Mouse (Mus musculus) A20 (cell line): Measurements from ENCODE around the gene Gpr158.

Experiments
- DNase-seq: peaks from one replicate; pipeline ENCODE4 v3.0.0-alpha.2; 2011; ENCODE audit warnings: low read depth, low spot score

Gene Gpr158

DNA sequence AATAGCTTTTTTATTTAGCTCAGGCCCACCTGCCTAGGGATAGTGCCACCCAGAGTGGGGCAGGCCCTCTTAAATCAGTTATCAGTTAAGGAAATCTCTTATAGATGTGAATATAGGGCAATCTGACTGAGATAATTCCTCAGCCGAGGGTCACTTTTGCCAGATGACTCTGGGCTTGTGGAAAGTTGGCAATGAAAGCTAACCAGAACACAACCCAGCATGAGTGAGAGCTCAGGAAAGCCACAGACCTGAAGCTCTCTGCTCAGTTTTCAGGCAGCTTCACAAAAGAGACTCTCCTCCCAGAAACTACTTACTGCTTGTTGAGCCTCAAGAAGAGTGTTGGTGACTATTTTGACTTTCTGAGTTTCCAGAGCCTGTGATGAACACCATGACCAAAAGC lies 264.8 kb downstream of the Gpr158 start:
- no peak for DNase-seq

DNA sequence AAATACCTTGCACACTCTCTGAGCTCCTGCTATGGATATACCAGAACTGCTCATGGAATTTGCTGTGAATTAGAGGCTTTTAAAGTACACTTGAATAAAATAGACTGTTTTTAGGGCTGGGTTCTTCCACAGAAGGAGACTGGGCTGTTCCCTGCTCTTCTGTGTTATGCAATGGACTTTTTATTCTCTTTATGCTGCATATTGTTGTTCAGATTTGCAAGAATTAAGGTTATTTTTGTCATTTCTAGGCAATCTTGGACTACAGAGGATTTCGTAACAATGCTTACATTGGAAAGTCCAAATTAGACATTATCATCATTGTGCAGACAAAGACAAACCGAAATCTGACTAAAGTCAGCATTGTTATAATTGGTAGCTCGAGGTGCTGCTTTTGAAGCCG lies 298.4 kb downstream of the Gpr158 start:
- DNase-seq: no peak

DNA sequence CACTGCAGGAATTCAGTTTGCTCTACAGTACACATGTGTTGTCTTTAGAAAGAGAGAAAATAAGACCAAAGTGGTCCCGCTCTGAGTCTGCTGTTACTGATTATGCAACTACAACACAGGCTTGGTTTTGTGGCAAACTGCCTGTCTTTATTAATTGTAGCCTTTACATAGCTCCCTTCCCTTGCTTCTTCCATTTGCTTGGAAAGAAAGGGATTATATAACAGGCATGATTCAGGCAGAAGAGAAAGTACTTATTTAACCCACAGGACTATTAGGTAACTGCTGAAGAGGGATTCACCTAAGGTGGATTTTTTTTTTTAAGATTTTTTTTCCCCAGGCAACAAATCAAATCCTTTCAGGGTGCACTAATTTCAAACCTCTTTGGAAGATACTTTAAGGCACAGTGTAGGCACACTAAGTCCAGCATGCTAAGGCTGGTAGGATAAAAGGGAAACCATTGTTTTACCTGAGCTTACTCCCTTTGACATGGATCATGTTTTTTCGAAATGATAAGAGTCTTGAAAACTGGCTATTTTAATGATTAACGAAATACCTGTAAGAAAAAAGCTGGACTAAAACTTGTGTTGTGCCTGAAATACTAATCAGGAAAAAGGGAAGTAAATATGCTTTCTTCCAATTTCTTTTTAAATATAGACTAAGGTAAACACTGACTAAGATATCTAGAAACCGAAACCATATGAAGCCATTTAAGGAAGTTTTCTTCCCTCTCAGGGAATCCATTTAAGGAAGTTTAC lies 308.9 kb downstream of the Gpr158 start:
- DNase-seq: no peak

DNA sequence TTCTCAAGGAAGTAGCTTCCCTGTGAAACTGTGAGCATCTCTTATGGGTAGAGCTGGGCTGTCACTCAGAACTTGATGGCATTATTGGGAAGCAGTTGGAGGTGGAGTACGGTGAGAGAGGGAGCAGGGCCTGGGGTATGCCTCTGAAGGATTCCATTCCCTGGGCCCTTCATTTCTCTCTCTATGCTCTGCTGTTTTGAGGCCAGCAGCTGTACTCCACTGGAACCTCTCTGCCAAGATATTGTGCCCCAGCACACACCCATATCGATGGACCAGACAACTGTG lies 309.4 kb downstream of the Gpr158 start:
- no peak for DNase-seq

DNA sequence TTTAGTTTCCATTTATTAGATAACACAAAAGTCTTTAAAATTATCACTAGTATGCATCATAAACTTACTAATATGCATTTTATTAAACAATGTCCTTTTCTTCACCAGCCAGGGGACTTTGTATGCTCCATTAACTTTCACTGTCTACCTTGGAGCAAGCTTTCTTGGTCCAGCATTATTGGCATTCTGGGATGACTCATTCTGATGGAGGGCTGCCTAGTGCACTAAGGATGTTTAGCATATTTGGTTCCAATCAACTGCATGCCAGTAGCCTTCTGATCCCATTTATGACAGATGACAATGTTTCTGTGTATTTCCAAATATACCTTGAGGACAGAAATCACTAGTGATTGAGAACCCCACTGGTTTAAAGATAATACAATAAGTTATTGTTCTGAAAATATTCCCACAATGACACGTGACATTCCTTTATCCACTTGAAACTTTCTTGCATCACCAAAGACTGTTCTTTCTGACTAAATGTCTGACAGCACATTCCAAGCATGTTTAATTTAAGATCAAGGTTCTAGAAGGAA lies 313.5 kb downstream of the Gpr158 start:
- DNase-seq: no peak

DNA sequence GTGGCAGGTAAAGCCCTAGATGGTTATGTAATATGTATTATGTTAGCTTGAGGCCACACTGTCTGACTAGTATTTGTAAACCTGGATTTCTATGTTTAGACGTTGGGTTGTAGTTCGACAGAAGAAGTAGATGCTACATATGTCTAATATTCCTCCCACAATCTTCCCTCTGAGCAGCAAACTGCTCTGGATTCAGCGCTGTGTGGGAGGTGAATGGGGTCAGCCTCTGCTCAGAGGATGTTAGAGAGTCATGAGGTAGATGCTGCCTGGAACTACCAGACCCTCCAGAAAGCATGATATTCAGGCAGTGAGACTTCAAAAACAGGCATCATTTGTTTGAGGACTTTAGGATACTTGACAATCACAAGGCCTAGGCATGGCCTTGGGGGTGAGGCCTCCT lies 317.4 kb downstream of the Gpr158 start:
- DNase-seq: no peak

DNA sequence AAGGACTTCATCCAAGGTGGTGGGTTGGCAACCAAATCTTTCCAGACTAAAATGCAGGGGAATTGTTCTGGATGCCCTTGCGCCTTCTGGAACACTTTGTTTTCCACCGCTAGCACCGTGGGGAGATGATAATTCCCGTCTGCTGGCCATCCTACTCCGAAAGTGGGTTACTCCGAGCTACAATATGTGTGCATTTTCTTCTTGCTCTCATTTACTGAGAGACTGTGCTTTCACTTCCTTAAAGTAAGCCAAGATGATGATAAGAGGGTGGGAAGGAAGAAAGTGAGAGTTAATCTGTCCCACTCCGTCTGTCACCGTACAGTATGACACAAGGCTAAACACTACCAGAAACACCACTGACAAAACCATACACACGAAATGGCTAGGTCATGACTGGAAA lies 325.8 kb downstream of the Gpr158 start:
- DNase-seq: no peak

DNA sequence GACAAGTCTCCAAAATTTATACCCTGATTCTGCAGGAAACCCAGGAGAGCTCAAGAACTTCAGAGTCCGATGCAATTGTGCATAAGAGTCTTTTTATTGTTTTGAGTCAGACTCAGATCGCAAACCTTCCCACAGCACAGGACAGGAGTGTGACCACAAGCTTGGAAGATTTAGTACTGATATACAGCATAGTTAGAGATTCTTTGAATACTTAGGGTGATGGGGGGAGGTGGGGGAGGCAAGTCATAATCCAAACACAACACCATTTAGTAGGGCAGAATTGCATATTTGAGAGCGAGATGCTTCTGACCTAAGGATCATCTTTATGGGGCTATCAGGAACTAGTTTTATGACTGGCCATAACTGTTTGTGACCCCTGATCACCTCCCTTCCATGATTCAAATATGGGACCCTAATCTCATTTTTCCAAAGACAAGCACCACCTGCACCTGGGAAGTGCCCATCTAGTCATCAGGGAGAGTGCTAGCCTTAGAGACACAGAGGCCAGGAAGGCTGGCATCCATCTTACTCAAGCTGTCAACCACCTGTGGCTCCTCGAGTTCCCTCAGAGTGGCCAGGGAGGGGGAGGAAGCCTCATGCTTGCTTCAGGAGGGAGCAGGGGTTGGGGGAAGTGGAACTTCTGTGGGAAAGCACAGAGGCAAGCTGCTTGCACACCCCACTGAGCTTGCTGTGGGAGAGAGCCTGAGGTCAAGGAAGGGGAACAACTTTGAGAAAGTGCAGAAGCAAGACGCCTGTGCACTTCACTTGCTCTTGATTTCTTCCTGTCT lies 326.7 kb downstream of the Gpr158 start:
- DNase-seq: peak; percentile 1

DNA sequence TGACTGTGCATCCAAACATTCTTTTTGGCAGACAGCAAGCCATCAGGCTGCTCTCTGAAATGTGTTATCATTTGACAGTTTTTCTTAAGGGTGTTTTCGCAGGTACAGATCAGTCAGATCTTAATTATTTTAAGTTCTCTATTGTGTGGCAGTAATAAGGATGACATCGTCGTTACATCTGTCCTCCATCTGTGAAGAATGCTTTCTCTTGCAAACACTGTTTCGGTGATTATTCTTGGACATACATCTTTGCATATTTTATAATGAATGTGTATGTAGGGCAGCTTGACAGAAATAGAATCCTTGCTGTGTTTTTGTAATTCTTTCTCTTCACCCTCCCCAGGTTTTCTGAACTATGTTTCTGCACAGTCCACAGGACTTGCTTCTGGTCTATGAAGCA lies 360.7 kb downstream of the Gpr158 start:
- DNase-seq: no peak

DNA sequence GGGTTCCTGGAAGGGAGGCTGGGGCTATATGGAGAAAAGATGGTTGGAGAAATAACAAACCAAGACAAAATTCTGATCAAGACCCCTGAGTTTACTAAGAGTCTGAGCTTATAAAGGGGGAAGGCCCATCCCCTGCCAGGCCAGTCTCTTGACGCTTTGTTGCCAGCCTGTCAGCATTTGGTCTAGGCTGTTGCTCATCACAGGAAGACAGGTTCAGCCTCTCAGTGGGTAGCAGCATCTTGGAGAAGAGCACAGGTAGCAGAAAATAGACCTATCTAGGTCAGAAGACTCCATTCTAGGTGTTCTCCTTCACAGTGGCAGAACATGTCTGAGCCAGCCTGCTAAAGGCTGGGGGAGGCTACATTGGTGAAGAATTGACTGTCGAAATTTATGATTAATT lies 416.4 kb downstream of the Gpr158 start:
- DNase-seq: no peak

DNA sequence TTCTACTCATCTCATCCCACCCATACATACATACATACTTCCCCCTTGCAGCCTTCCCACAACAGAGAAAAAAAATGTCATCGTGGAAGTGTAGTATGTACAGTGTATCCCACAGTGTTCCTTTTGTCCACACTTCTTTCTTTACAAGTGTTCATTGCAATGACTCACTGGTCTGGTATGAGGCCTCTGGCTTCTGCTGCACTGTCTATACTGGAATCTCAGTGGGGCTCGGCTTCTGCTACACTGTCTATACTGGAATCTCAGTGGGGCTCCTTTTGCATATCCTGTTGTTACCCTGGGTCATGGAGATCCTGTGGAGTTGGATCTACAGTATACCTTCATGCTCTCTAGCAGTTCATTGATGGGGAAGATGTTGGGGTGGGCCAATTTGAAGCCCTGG lies 425.8 kb downstream of the Gpr158 start:
- no peak for DNase-seq

DNA sequence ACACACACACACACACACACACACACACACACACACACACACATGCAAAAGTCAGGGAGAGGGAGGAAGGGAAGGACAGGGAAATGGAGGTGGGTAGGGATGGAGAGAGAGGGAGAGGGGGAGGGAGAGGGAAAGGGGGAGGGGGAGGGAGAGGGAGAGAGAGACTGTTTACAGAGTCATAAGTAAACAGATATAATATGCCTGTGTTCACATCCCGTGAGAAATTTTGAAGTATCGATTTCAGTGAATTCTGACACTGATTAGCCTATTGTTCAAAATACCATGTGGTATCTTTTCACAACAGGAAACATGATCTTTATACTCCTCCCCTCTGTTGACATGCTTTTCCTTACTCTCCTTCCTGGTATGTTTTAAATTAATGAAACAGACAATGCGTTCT lies 432.3 kb downstream of the Gpr158 start:
- no peak for DNase-seq

DNA sequence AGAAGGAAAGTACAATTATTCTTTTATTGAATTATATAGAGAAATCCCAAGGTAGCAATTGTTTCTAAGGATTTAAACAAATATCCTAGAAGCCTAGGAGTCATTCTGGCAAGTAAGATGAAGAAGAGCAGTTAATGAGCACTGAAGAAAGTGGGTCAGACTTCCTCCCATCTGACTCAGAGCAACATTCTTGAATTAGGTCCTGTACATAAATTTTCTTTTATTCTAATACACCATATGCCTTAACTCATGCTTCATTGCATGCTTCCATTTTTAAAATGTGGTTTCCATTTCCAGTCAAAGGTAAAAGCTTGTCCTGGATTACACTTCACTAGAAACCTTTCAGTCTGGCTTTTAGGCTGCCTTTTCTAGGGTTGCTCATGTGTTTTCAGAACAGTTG lies 432.7 kb downstream of the Gpr158 start:
- DNase-seq: no peak

DNA sequence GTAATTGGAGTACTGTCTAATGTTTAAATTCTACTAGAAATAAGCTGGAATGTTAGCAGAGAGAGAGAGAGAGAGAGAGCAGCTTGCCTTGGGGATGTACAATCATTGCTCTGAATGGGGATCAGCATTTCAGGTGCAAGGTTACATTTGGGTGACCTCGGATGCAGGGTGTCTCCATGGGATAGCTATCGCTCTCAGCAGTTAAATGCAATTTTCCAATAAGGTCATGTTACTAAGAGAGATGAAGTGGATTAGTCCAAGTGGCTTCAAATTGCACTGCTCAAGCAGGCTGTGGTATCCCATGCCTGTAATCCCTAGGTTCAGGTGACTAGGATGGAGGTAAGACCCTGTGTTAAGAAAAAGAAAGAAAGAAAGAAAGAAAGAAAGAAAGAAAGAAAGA lies 441.2 kb downstream of the Gpr158 start:
- DNase-seq: no peak

DNA sequence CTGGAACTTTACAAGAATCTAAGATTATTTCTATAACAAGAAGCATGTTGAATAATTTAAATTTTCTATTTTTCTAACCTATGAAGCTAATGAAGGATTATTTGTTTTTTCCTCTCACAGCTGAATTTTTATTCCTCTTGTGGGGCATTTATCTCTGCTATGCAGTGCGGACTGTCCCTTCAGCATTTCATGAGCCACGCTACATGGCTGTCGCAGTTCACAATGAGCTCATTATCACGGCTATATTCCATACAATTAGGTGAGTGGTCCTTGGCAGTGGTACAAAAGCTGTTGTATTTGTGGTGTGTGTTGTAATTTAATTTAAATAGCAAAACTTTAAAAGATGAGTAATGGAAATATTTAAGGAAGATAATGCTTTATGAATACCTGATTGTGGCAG lies 443.1 kb downstream of the Gpr158 start:
- no peak for DNase-seq

DNA sequence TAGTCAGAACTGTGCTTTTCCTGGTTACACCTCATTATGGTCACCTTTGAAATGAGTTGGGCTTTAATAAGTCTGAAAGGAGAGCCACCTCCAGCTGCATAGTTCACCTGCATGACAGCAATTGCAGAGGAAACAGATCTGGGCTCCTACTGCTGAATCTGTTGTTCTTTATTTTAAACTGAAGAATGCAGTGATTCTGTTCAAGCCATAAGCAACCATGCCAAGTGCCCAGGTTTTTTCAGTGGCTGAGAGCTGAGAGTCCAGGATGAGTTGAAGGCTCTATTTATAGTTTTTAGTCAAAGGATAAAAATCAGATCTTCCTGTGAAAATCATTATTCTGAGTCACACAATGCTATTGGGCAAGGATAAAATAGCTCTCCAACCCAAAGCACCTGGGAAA lies 496.7 kb downstream of the Gpr158 start:
- no peak for DNase-seq
